Mouse (Mus musculus) ES-E14 (cell line): ENCODE measurements at regions not wholly inside any gene's neighbourhood (a gene's known extent, or its start where the extent isn't known, plus 50 kb on each side); places are given as distances from the start of the nearest gene placed in this dataset.

Experiments used
- CHD2 ChIP-seq: IDR thresholded peaks from 2 replicates; pipeline ENCODE4 v1.6.1; 2014; ENCODE audit warnings: mild to moderate bottlenecking, low read depth, low read length, inconsistent platforms
- ZC3H11A ChIP-seq: IDR thresholded peaks from 2 replicates; pipeline ENCODE4 v1.6.1; 2012; ENCODE audit warnings: low read depth, mild to moderate bottlenecking, inconsistent platforms, low read length, borderline replicate concordance

DNA sequence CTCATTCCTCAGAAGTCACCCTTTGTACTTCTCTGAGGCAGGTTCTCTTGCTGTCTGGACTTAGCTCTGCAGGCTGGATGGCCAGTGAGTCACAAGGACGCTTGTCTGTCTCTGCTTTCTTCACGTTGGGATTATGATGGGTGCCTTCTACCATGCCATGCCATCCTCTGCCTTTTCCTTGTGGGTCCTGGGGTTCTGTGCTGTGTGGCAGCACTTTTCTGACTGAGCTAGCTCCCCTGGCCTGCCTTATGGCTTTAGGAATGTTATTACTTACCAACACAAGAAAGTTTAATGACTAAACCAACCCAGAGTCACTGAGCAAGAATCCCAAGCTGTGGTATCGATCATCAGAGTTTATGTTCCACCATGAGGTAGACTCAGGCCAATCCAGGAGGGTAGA is 280.7 kb downstream of the Gm49356 start:
- TF ChIP-seq ZC3H11A (no peak), CHD2 (no peak)
